Mouse (Mus musculus): ENCODE results near the gene Isg15. TPM values are rescaled to one million over a fixed set of nuclear protein-coding genes. Genes with fewer than 3 reads are reported as not detected.

Gene Isg15
- polyA plus RNA-seq, 1 experiment = 8.8 TPM

- Histone ChIP-seq H3K4me1 (ENCODE audit: control insufficient read depth, insufficient read depth, low read length) (peaks cover 2% of the 10 kb centered on the region; the same call in 1 of the 2 replicates), H3K27ac (ENCODE audit: insufficient read depth, low read length) (no peak overlapping the region), H3K4me3 (ENCODE audit: insufficient read depth, low read length) (no peak overlapping the region)
- no peak for TF ChIP-seq CTCF (IDR thresholded peaks at IDR 0.05; ENCODE audit: extremely low read depth, insufficient read depth, low read length)
- no peak for TF ChIP-seq POLR2A (IDR thresholded peaks at IDR 0.05; ENCODE audit: extremely low read depth, insufficient read depth, low read length)
These were observed 8.0 kb downstream of the Isg15 start for GRCm38 (mm10) chr4:156192421-156193199.

GRCm38 (mm10) chr4:156188811-156189323, 11.8 kb downstream of the Isg15 start:
- TF ChIP-seq POLR2A (IDR thresholded peaks at IDR 0.05; ENCODE audit: extremely low read depth, insufficient read depth, low read length) (no peak), CTCF (IDR thresholded peaks at IDR 0.05; ENCODE audit: extremely low read depth, insufficient read depth, low read length) (no peak)
- no peak overlapping the region for H3K4me3 ChIP-seq (ENCODE audit: insufficient read depth, low read length)
- H3K4me1 ChIP-seq (ENCODE audit: control insufficient read depth, insufficient read depth, low read length) = peaks cover 7% of the 10 kb centered on the region
- peak overlapping the region; percentile 75 for H3K27ac ChIP-seq (ENCODE audit: insufficient read depth, low read length)

- Histone ChIP-seq H3K4me1 (ENCODE audit: control insufficient read depth, insufficient read depth, low read length) (peaks cover 11% of the 10 kb centered on the region), H3K27ac (ENCODE audit: insufficient read depth, low read length) (peak overlapping the region; percentile 75; the same call in 1 of the 2 replicates), H3K4me3 (ENCODE audit: insufficient read depth, low read length) (no peak overlapping the region)
- no peak for TF ChIP-seq CTCF (IDR thresholded peaks at IDR 0.05; ENCODE audit: extremely low read depth, insufficient read depth, low read length)
- TF ChIP-seq POLR2A (IDR thresholded peaks at IDR 0.05; ENCODE audit: extremely low read depth, insufficient read depth, low read length) = no peak
These were observed 12.3 kb downstream of the Isg15 start for GRCm38 (mm10) chr4:156188162-156188810.

- peak; percentile 58; the same call in 1 of the 2 replicates for TF ChIP-seq POLR2A (IDR thresholded peaks at IDR 0.05; ENCODE audit: extremely low read depth, insufficient read depth, low read length)
- TF ChIP-seq CTCF (IDR thresholded peaks at IDR 0.05; ENCODE audit: extremely low read depth, insufficient read depth, low read length) = no peak
- Histone ChIP-seq H3K27ac (ENCODE audit: insufficient read depth, low read length) (peak overlapping the region; percentile 77; the same call in 1 of the 2 replicates), H3K4me1 (ENCODE audit: control insufficient read depth, insufficient read depth, low read length) (peaks cover 13% of the 10 kb centered on the region), H3K4me3 (ENCODE audit: insufficient read depth, low read length) (peak overlapping the region; percentile 72)
These were observed 14.4 kb downstream of the Isg15 start for GRCm38 (mm10) chr4:156185950-156186850.

- Histone ChIP-seq H3K27ac (ENCODE audit: insufficient read depth, low read length) (peak overlapping the region; percentile 77; the same call in 1 of the 2 replicates), H3K4me3 (ENCODE audit: insufficient read depth, low read length) (peak overlapping the region; percentile 72), H3K4me1 (ENCODE audit: control insufficient read depth, insufficient read depth, low read length) (peaks cover 13% of the 10 kb centered on the region)
- TF ChIP-seq CTCF (IDR thresholded peaks at IDR 0.05; ENCODE audit: extremely low read depth, insufficient read depth, low read length) (no peak), POLR2A (IDR thresholded peaks at IDR 0.05; ENCODE audit: extremely low read depth, insufficient read depth, low read length) (no peak)
These were observed 15.1 kb downstream of the Isg15 start for GRCm38 (mm10) chr4:156185456-156185949.

GRCm38 (mm10) chr4:156184291-156184954, 16.2 kb downstream of the Isg15 start:
- H3K27ac ChIP-seq (ENCODE audit: insufficient read depth, low read length) = no peak overlapping the region

GRCm38 (mm10) chr4:156183747-156184146, 16.9 kb downstream of the Isg15 start:
- no peak overlapping the region; the same call in 1 of the 2 replicates for H3K4me3 ChIP-seq (ENCODE audit: insufficient read depth, low read length)
- no peak for TF ChIP-seq POLR2A (IDR thresholded peaks at IDR 0.05; ENCODE audit: extremely low read depth, insufficient read depth, low read length)
- no peak for TF ChIP-seq CTCF (IDR thresholded peaks at IDR 0.05; ENCODE audit: extremely low read depth, insufficient read depth, low read length)
- peaks cover 11% of the 10 kb centered on the region for H3K4me1 ChIP-seq (ENCODE audit: control insufficient read depth, insufficient read depth, low read length)
- H3K27ac ChIP-seq (ENCODE audit: insufficient read depth, low read length) = no peak overlapping the region

More at GRCm38 (mm10) chr4:156184291-156184954, 16.2 kb downstream of the Isg15 start:
- no peak for TF ChIP-seq CTCF (IDR thresholded peaks at IDR 0.05; ENCODE audit: extremely low read depth, insufficient read depth, low read length)
- TF ChIP-seq POLR2A (IDR thresholded peaks at IDR 0.05; ENCODE audit: extremely low read depth, insufficient read depth, low read length) = 0 out of 2 replicates have a peak, but pooled peaks have one; percentile 22
- Histone ChIP-seq H3K4me1 (ENCODE audit: control insufficient read depth, insufficient read depth, low read length) (peaks cover 13% of the 10 kb centered on the region), H3K4me3 (ENCODE audit: insufficient read depth, low read length) (peak overlapping the region; percentile 72)

- Histone ChIP-seq H3K4me3 (ENCODE audit: insufficient read depth, low read length) (no peak overlapping the region), H3K27ac (ENCODE audit: insufficient read depth, low read length) (no peak overlapping the region), H3K4me1 (ENCODE audit: control insufficient read depth, insufficient read depth, low read length) (peaks cover 3% of the 10 kb centered on the region; the same call in 1 of the 2 replicates)
- TF ChIP-seq POLR2A (IDR thresholded peaks at IDR 0.05; ENCODE audit: extremely low read depth, insufficient read depth, low read length) (no peak), CTCF (IDR thresholded peaks at IDR 0.05; ENCODE audit: extremely low read depth, insufficient read depth, low read length) (no peak)
These were observed 23.0 kb downstream of the Isg15 start for GRCm38 (mm10) chr4:156177630-156178029.

Data from cortical plate, adult 2 months (tissue).